Comparison of ENCODE assay signal across 8 mouse cellular contexts in genomic region chr11:65852066-65852465, GRCm38 (mm10). TPM values are rescaled to one million over a fixed set of nuclear protein-coding genes. Genes with fewer than 3 reads are reported as not detected.
A peak's percentile ranks its signal among the peaks of the same experiment; 100 is the strongest.
DNase-seq lines count a peak whose midpoint lies in the region; ATAC-seq and TF ChIP-seq lines count a peak whose summit lies in the region.

No protein-coding gene starts in this region.

- WGBS in lung, embryonic 14.5 days: 21% methylated on average over 1 of the region's 1 CpGs
- 24% methylated on average over 1 of the region's 1 CpGs for WGBS in lung, adult 2 months
- WGBS in midbrain, postnatal 0 days: 9% methylated on average over 1 of the region's 1 CpGs

- peak; percentile 53 for TF ChIP-seq CTCF in lung, embryonic 14.5 days (IDR thresholded peaks at IDR 0.05; ENCODE audit: low read depth)
- no peak for TF ChIP-seq CTCF in lung, adult 2 months (IDR thresholded peaks at IDR 0.05; ENCODE audit: insufficient read depth, low read length)
- peak; percentile 53 for TF ChIP-seq CTCF in midbrain, postnatal 0 days (IDR thresholded peaks at IDR 0.05)

- no peaks in the 10 kb centered on the region for H3K9me3 ChIP-seq in lung, embryonic 14.5 days (ENCODE audit: low read depth, low read length)
- H3K9me3 ChIP-seq in midbrain, postnatal 0 days (ENCODE audit: low read length): no peaks in the 10 kb centered on the region

- ATAC-seq in lung, embryonic 14.5 days (ENCODE audit: insufficient read depth): no peak
- ATAC-seq in midbrain, postnatal 0 days (ENCODE audit: low FRiP score): no peak
- ATAC-seq in cerebellum, adult (ENCODE audit: insufficient number of reproducible peaks, low FRiP score, low TSS enrichment): no peak

- H3K4me1 ChIP-seq in lung, embryonic 14.5 days (ENCODE audit: insufficient read depth): no peaks in the 10 kb centered on the region
- no peaks in the 10 kb centered on the region for H3K4me1 ChIP-seq in lung, adult 2 months (ENCODE audit: control insufficient read depth, insufficient read depth, low read length)
- no peaks in the 10 kb centered on the region for H3K4me1 ChIP-seq in midbrain, postnatal 0 days (ENCODE audit: insufficient read depth, low read length)

- H3K27me3 ChIP-seq in lung, embryonic 14.5 days (ENCODE audit: insufficient read depth, low read length): no peaks in the 10 kb centered on the region
- H3K27me3 ChIP-seq in midbrain, postnatal 0 days (ENCODE audit: insufficient read depth, low read length): no peaks in the 10 kb centered on the region

- no peak overlapping the region for H3K4me3 ChIP-seq in lung, embryonic 14.5 days (ENCODE audit: low read depth, low read length)
- H3K4me3 ChIP-seq in lung, adult 2 months (replicated peaks; ENCODE audit: extremely low read depth, low read depth, low read length): no peak overlapping the region
- no peak overlapping the region for H3K4me3 ChIP-seq in midbrain, postnatal 0 days (ENCODE audit: low read depth, low read length)

- TF ChIP-seq POLR2A in lung, adult 2 months (IDR thresholded peaks at IDR 0.05; ENCODE audit: borderline replicate concordance, extremely low read depth, low read depth, low read length): no peak

- peak; percentile 14 for DNase-seq in gastrocnemius, postnatal 14 days
- DNase-seq in gastrocnemius, postnatal 25 days: no peak
- peak; percentile 48 for DNase-seq in lung, embryonic 14.5 days
- DNase-seq in lung, adult 2 months: no peak
- peak; percentile 38 for DNase-seq in brain, adult 2 months (ENCODE audit: low read depth, low spot score)
- DNase-seq in midbrain, postnatal 0 days (ENCODE audit: low spot score): peak; percentile 44
- DNase-seq in urinary bladder, postnatal 10 days (ENCODE audit: low spot score): no peak

- no peak overlapping the region for H3K4me2 ChIP-seq in lung, embryonic 14.5 days
- no peak overlapping the region for H3K4me2 ChIP-seq in midbrain, postnatal 0 days (ENCODE audit: low read depth, low read length, poor library complexity, severe bottlenecking)

- no peaks in the 10 kb centered on the region for H3K36me3 ChIP-seq in lung, embryonic 14.5 days (ENCODE audit: insufficient read depth)
- no peaks in the 10 kb centered on the region for H3K36me3 ChIP-seq in midbrain, postnatal 0 days (ENCODE audit: insufficient read depth, low read length)

- no peak overlapping the region for H3K27ac ChIP-seq in lung, embryonic 14.5 days (ENCODE audit: low read depth)
- H3K27ac ChIP-seq in midbrain, postnatal 0 days (ENCODE audit: low read depth, low read length): no peak overlapping the region

- no peak overlapping the region for H3K9ac ChIP-seq in lung, embryonic 14.5 days
- H3K9ac ChIP-seq in midbrain, postnatal 0 days (replicated peaks; ENCODE audit: low read length, poor library complexity, severe bottlenecking): no peak overlapping the region

- intact Hi-C loops in gastrocnemius, postnatal 14 days (cut with DNase I; ENCODE audit: low total_unique reads): no loop called here

RNA-seq across cellular contexts. Expression of gene Zkscan6, which starts 45.1 kb away (rescaled TPM):
- total RNA-seq in gastrocnemius, postnatal 14 days (2021): 1 to 10 TPM; 3.4 TPM
- 1 to 10 TPM; 1.7 to 2.2 TPM for total RNA-seq in gastrocnemius, postnatal 25 days (2021)
- 10.8 and 13.0 TPM in 2 replicates for polyA plus RNA-seq in lung, embryonic 14.5 days (2014; fragmentation: Nextera tagmentation; extraction: Ambion mirVana)
- 3.0 and 3.6 TPM in 2 replicates for polyA plus RNA-seq in lung, adult 2 months (2012; rRNA removed)
- total RNA-seq in midbrain, postnatal 0 days (2014; rRNA removed): 7.8 and 15.3 TPM in 2 replicates
- polyA plus RNA-seq in midbrain, postnatal 0 days (2015; fragmentation: Nextera tagmentation; extraction: Ambion mirVana): 10.5 and 10.7 TPM in 2 replicates

Comparison
In these comparisons a context has a peak if more than half of its experiments do, and no peak if none do; other contexts are left out.
1. DNase-seq: peak in gastrocnemius, postnatal 14 days (single experiment), lung, embryonic 14.5 days (single experiment), brain, adult 2 months (single experiment) and midbrain, postnatal 0 days (single experiment); none in gastrocnemius, postnatal 25 days (single experiment), lung, adult 2 months (single experiment) and urinary bladder, postnatal 10 days (single experiment).